Mouse (Mus musculus): ENCODE results near the gene Pmpcb. TPM values are rescaled to one million over a fixed set of nuclear protein-coding genes. Genes with fewer than 3 reads are reported as not detected.

Gene Pmpcb
- polyA plus RNA-seq, 1 experiment from 2014 or later, result 106 TPM

- Histone ChIP-seq H3K27ac (ENCODE audit: low read depth, low read length) (no peak overlapping the region), H3K36me3 (ENCODE audit: control insufficient read depth, insufficient read depth, low read length) (no peaks in the 10 kb centered on the region), H3K4me1 (ENCODE audit: control insufficient read depth, insufficient read depth, low read length) (peaks cover 4% of the 10 kb centered on the region), H3K9me3 (ENCODE audit: control insufficient read depth, low read length) (no peaks in the 10 kb centered on the region), H3K27me3 (ENCODE audit: control insufficient read depth, insufficient read depth, low read length) (no peaks in the 10 kb centered on the region), H3K4me2 (no peak overlapping the region), H3K4me3 (ENCODE audit: low read depth, low read length) (no peak overlapping the region), H3K9ac (ENCODE audit: low read length) (no peak overlapping the region)
- ATAC-seq (ENCODE audit: low FRiP score) (no peak), DNase-seq (ENCODE audit: low spot score, missing footprints) (no peak)
- 88% methylated on average over 2 of the region's 2 CpGs for WGBS
Measured at GRCm38 (mm10) chr5:21719209-21719608, 17.7 kb upstream of the Pmpcb start.

- Histone ChIP-seq H3K27ac (ENCODE audit: low read depth, low read length) (peak overlapping the region; percentile 93), H3K27me3 (ENCODE audit: control insufficient read depth, insufficient read depth, low read length) (no peaks in the 10 kb centered on the region), H3K4me1 (ENCODE audit: control insufficient read depth, insufficient read depth, low read length) (peaks cover 15% of the 10 kb centered on the region), H3K4me3 (ENCODE audit: low read depth, low read length) (no peak overlapping the region), H3K4me2 (no peak overlapping the region), H3K9ac (ENCODE audit: low read length) (peak overlapping the region; percentile 31), H3K9me3 (ENCODE audit: control insufficient read depth, low read length) (no peaks in the 10 kb centered on the region), H3K36me3 (ENCODE audit: control insufficient read depth, insufficient read depth, low read length) (no peaks in the 10 kb centered on the region)
- DNase-seq (ENCODE audit: low spot score, missing footprints), result peak; percentile 88
- 26% methylated on average over 1 of the region's 1 CpGs for WGBS
- peak; percentile 54 for ATAC-seq (ENCODE audit: low FRiP score)
Measured at GRCm38 (mm10) chr5:21724427-21724826, 12.5 kb upstream of the Pmpcb start.

GRCm38 (mm10) chr5:21724872-21725271, 12.1 kb upstream of the Pmpcb start:
- Histone ChIP-seq H3K4me2 (no peak overlapping the region), H3K4me3 (ENCODE audit: low read depth, low read length) (no peak overlapping the region), H3K27ac (ENCODE audit: low read depth, low read length) (peak overlapping the region; percentile 93), H3K9me3 (ENCODE audit: control insufficient read depth, low read length) (no peaks in the 10 kb centered on the region), H3K27me3 (ENCODE audit: control insufficient read depth, insufficient read depth, low read length) (no peaks in the 10 kb centered on the region), H3K9ac (ENCODE audit: low read length) (peak overlapping the region; percentile 31), H3K36me3 (ENCODE audit: control insufficient read depth, insufficient read depth, low read length) (no peaks in the 10 kb centered on the region), H3K4me1 (ENCODE audit: control insufficient read depth, insufficient read depth, low read length) (peaks cover 15% of the 10 kb centered on the region)
- ATAC-seq (ENCODE audit: low FRiP score), result peak; percentile 80
- DNase-seq (ENCODE audit: low spot score, missing footprints), result peak; percentile 90
- WGBS, result 10% methylated on average over 7 of the region's 7 CpGs

GRCm38 (mm10) chr5:21729107-21729506, 7.8 kb upstream of the Pmpcb start:
- Histone ChIP-seq H3K9ac (ENCODE audit: low read length) (no peak overlapping the region), H3K36me3 (ENCODE audit: control insufficient read depth, insufficient read depth, low read length) (no peaks in the 10 kb centered on the region), H3K27ac (ENCODE audit: low read depth, low read length) (no peak overlapping the region), H3K27me3 (ENCODE audit: control insufficient read depth, insufficient read depth, low read length) (no peaks in the 10 kb centered on the region), H3K9me3 (ENCODE audit: control insufficient read depth, low read length) (no peaks in the 10 kb centered on the region), H3K4me2 (no peak overlapping the region), H3K4me3 (ENCODE audit: low read depth, low read length) (no peak overlapping the region), H3K4me1 (ENCODE audit: control insufficient read depth, insufficient read depth, low read length) (peaks cover 29% of the 10 kb centered on the region)
- ATAC-seq (ENCODE audit: low FRiP score) (no peak), DNase-seq (ENCODE audit: low spot score, missing footprints) (peak; percentile 80)
- WGBS, result 82% methylated on average over 5 of the region's 5 CpGs

GRCm38 (mm10) chr5:21732177-21732911, 4.6 kb upstream of the Pmpcb start:
- ATAC-seq (ENCODE audit: low FRiP score) (peak; percentile 54), DNase-seq (ENCODE audit: low spot score, missing footprints) (peak; percentile 94)
- peak overlapping the region; percentile 13; the same call in 1 of the 2 replicates for H3K4me2 ChIP-seq

GRCm38 (mm10) chr5:21732930-21733329, 4.0 kb upstream of the Pmpcb start:
- WGBS, result 8% methylated on average over 8 of the region's 8 CpGs
- Histone ChIP-seq H3K27me3 (ENCODE audit: control insufficient read depth, insufficient read depth, low read length) (no peaks in the 10 kb centered on the region), H3K9me3 (ENCODE audit: control insufficient read depth, low read length) (no peaks in the 10 kb centered on the region), H3K4me1 (ENCODE audit: control insufficient read depth, insufficient read depth, low read length) (peaks cover 26% of the 10 kb centered on the region), H3K9ac (ENCODE audit: low read length) (peak overlapping the region; percentile 47; the same call in 1 of the 2 replicates), H3K4me2 (peak overlapping the region; percentile 0; the same call in 1 of the 2 replicates), H3K27ac (ENCODE audit: low read depth, low read length) (peak overlapping the region; percentile 84), H3K36me3 (ENCODE audit: control insufficient read depth, insufficient read depth, low read length) (no peaks in the 10 kb centered on the region), H3K4me3 (ENCODE audit: low read depth, low read length) (no peak overlapping the region)
- ATAC-seq (ENCODE audit: low FRiP score), result peak; percentile 95
- DNase-seq (ENCODE audit: low spot score, missing footprints), result peak; percentile 97

More at GRCm38 (mm10) chr5:21732177-21732911, 4.6 kb upstream of the Pmpcb start:
- Histone ChIP-seq H3K4me1 (ENCODE audit: control insufficient read depth, insufficient read depth, low read length) (peaks cover 22% of the 10 kb centered on the region), H3K9ac (ENCODE audit: low read length) (peak overlapping the region; percentile 6; the same call in 1 of the 2 replicates), H3K4me3 (ENCODE audit: low read depth, low read length) (no peak overlapping the region), H3K9me3 (ENCODE audit: control insufficient read depth, low read length) (no peaks in the 10 kb centered on the region), H3K27me3 (ENCODE audit: control insufficient read depth, insufficient read depth, low read length) (no peaks in the 10 kb centered on the region), H3K27ac (ENCODE audit: low read depth, low read length) (peak overlapping the region; percentile 84), H3K36me3 (ENCODE audit: control insufficient read depth, insufficient read depth, low read length) (no peaks in the 10 kb centered on the region)
- 34% methylated on average over 3 of the region's 3 CpGs for WGBS

GRCm38 (mm10) chr5:21735100-21735499, 1.8 kb upstream of the Pmpcb start:
- Histone ChIP-seq H3K9me3 (ENCODE audit: control insufficient read depth, low read length) (no peaks in the 10 kb centered on the region), H3K27me3 (ENCODE audit: control insufficient read depth, insufficient read depth, low read length) (no peaks in the 10 kb centered on the region), H3K4me3 (ENCODE audit: low read depth, low read length) (no peak overlapping the region), H3K9ac (ENCODE audit: low read length) (no peak overlapping the region), H3K27ac (ENCODE audit: low read depth, low read length) (no peak overlapping the region), H3K4me2 (no peak overlapping the region), H3K36me3 (ENCODE audit: control insufficient read depth, insufficient read depth, low read length) (peaks cover 4% of the 10 kb centered on the region), H3K4me1 (ENCODE audit: control insufficient read depth, insufficient read depth, low read length) (peaks cover 29% of the 10 kb centered on the region)
- DNase-seq (ENCODE audit: low spot score, missing footprints) (peak; percentile 83), ATAC-seq (ENCODE audit: low FRiP score) (no peak)
- WGBS, result 83% methylated on average over 20 of the region's 20 CpGs

GRCm38 (mm10) chr5:21735584-21735983, 1.4 kb upstream of the Pmpcb start:
- 26% methylated on average over 10 of the region's 10 CpGs for WGBS
- DNase-seq (ENCODE audit: low spot score, missing footprints) (peak; percentile 89), ATAC-seq (ENCODE audit: low FRiP score) (no peak)
- H3K9ac ChIP-seq (ENCODE audit: low read length), result no peak overlapping the region
- no peak overlapping the region for H3K4me2 ChIP-seq
- peaks cover 6% of the 10 kb centered on the region for H3K36me3 ChIP-seq (ENCODE audit: control insufficient read depth, insufficient read depth, low read length)
- H3K27ac ChIP-seq (ENCODE audit: low read depth, low read length), result no peak overlapping the region
- no peaks in the 10 kb centered on the region for H3K27me3 ChIP-seq (ENCODE audit: control insufficient read depth, insufficient read depth, low read length)
- no peak overlapping the region for H3K4me3 ChIP-seq (ENCODE audit: low read depth, low read length)
- no peaks in the 10 kb centered on the region for H3K9me3 ChIP-seq (ENCODE audit: control insufficient read depth, low read length)
- peaks cover 29% of the 10 kb centered on the region for H3K4me1 ChIP-seq (ENCODE audit: control insufficient read depth, insufficient read depth, low read length)

GRCm38 (mm10) chr5:21736046-21736445, 895 bp upstream of the Pmpcb start:
- Histone ChIP-seq H3K4me1 (ENCODE audit: control insufficient read depth, insufficient read depth, low read length) (peaks cover 29% of the 10 kb centered on the region), H3K9ac (ENCODE audit: low read length) (no peak overlapping the region), H3K9me3 (ENCODE audit: control insufficient read depth, low read length) (no peaks in the 10 kb centered on the region), H3K4me3 (ENCODE audit: low read depth, low read length) (no peak overlapping the region), H3K27me3 (ENCODE audit: control insufficient read depth, insufficient read depth, low read length) (no peaks in the 10 kb centered on the region), H3K27ac (ENCODE audit: low read depth, low read length) (no peak overlapping the region), H3K36me3 (ENCODE audit: control insufficient read depth, insufficient read depth, low read length) (peaks cover 7% of the 10 kb centered on the region), H3K4me2 (no peak overlapping the region)
- ATAC-seq (ENCODE audit: low FRiP score) (no peak), DNase-seq (ENCODE audit: low spot score, missing footprints) (peak; percentile 53)
- 87% methylated on average over 11 of the region's 11 CpGs for WGBS

Measured in midbrain, embryonic 11.5 days (tissue).